Mouse (Mus musculus) forebrain, embryonic 16.5 days (tissue): ENCODE measurements at regions not wholly inside any gene's neighbourhood (a gene's known extent, or its start where the extent isn't known, plus 50 kb on each side); places are given as distances from the start of the nearest gene placed in this dataset.

Experiments used
- ATAC-seq: fragments of 200-750 bp; cut with Nextera tagmentation; 2 replicates; pipeline ENCODE4 v1.8.0; 2017; ENCODE audit warnings: mild to moderate bottlenecking, moderate library complexity
- H3K27ac ChIP-seq: fragments of 300-500 bp; sonication (generic); 2 replicates; pipeline ENCODE4 v1.5.1; 2014; ENCODE audit warnings: low read length, control low read depth
- H3K27me3 ChIP-seq: fragments of 300-500 bp; sonication (generic); replicated peaks from 2 replicates; pipeline ENCODE4 v1.6.1; 2014; ENCODE audit warnings: low read length; ENCODE audit not compliant: control insufficient read depth, insufficient read depth
- H3K36me3 ChIP-seq: fragments of 300-500 bp; sonication (generic); 2 replicates; pipeline ENCODE4 v1.6.1; 2014; ENCODE audit not compliant: control insufficient read depth, insufficient read depth
- H3K4me1 ChIP-seq: fragments of 300-500 bp; sonication (generic); replicated peaks from 2 replicates; pipeline ENCODE4 v1.6.1; 2014; ENCODE audit warnings: low read length; ENCODE audit not compliant: control insufficient read depth, insufficient read depth
- H3K4me2 ChIP-seq: fragments of 300-500 bp; sonication (generic); 2 replicates; pipeline ENCODE4 v1.6.1; 2014; ENCODE audit warnings: mild to moderate bottlenecking, low read length, control low read depth
- H3K4me3 ChIP-seq: fragments of 300-500 bp; sonication (generic); replicated peaks from 2 replicates; pipeline ENCODE4 v1.5.1; 2014; ENCODE audit warnings: mild to moderate bottlenecking, low read length, control low read depth
- H3K9ac ChIP-seq: fragments of 300-500 bp; sonication (generic); replicated peaks from 2 replicates; pipeline ENCODE4 v1.6.1; 2014; ENCODE audit warnings: low read depth, low read length, control low read depth
- H3K9me3 ChIP-seq: fragments of 300-500 bp; sonication (generic); 2 replicates; pipeline ENCODE4 v1.6.1; 2016; ENCODE audit warnings: low read length; ENCODE audit not compliant: control insufficient read depth
- WGBS: fragments of 180-500 bp; shearing (Covaris S2); extraction: QIAGEN DNeasy Blood & Tissue Kit; methylation state at CpG from one replicate; pipeline ENCODE4 v1.1.7; 2014; 5-methylcytosine and 5-hydroxymethylcytosine counted together

DNA sequence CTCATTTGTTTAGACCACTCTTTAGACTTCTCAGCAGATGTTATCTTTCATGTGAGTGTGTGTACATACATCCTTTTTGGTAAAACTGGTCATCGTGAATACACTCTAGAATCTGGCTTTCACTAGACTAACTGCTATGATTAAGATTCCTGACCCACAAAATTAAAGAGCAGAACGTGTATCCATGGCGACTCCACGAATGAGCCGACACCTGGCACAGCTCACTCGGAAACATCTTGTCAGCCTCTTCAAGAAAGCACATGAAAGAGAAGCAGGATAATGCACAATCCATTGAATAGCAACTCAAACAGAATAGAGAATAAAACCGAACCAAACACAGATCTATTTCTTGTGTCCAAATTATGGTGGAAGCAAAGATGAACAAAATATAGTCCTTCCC, 73.1 kb upstream of the Gnai1 start:
- no peak overlapping the region for H3K4me3 ChIP-seq
- no peak overlapping the region for H3K4me2 ChIP-seq
- no peaks in the 10 kb centered on the region for H3K9me3 ChIP-seq
- no peak overlapping the region for H3K9ac ChIP-seq
- 38% methylated on average over 7 of the region's 7 CpGs for WGBS
- no peak overlapping the region for H3K27ac ChIP-seq
- H3K36me3 ChIP-seq, result no peaks in the 10 kb centered on the region
- H3K27me3 ChIP-seq, result no peaks in the 10 kb centered on the region
- ATAC-seq, result no peak
- no peaks in the 10 kb centered on the region for H3K4me1 ChIP-seq

DNA sequence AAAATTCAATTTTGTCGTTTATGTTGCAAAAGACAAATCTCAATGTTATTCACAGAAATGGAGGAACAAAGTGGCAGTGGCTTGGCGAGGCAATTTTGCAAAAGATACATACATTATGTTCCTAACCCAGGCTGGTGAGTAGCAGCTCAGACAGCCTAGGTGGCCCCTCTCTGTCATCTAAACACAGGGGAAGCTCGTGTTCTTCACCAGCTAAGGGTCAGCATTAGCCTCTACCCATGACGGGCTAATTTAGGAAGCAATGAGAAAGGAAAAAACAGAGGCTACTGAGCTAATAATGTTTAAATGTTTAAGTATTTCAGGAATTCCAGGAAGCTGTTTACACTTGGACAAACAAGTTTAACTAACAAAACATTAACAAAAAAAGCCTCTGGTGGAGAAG, 64.9 kb upstream of the Gnai1 start:
- Histone ChIP-seq H3K27me3 (no peaks in the 10 kb centered on the region), H3K4me1 (no peaks in the 10 kb centered on the region), H3K4me2 (no peak overlapping the region), H3K36me3 (no peaks in the 10 kb centered on the region), H3K9ac (no peak overlapping the region), H3K27ac (no peak overlapping the region), H3K4me3 (no peak overlapping the region), H3K9me3 (no peaks in the 10 kb centered on the region)
- 55% methylated on average over 4 of the region's 4 CpGs for WGBS
- ATAC-seq, result no peak

DNA sequence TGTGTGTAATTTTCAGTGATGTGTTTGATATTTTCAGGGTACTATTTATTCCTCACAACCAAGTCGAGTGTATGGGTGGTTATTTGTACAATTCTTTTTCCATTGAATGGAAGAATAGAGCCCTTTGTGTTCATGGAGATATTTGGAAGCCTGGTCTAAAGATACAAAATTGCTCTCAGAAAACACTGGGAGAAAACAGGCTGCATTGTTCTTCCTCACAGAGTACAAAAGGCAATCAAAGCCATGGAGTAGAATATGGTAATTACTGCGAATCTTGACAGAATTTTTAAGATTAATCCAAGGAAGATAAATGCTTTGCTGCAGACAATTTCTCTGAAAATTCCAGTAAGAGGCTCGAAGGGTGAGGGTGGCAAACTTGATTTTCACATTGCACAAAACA, 54.7 kb upstream of the Gnai1 start:
- 37% methylated on average over 3 of the region's 3 CpGs for WGBS
- ATAC-seq, result peak; percentile 83

More for the DNA sequence above, 54.7 kb upstream of the Gnai1 start:
- Histone ChIP-seq H3K27me3 (no peaks in the 10 kb centered on the region), H3K36me3 (no peaks in the 10 kb centered on the region), H3K27ac (no peak overlapping the region), H3K4me3 (no peak overlapping the region), H3K4me2 (no peak overlapping the region), H3K9ac (no peak overlapping the region), H3K9me3 (no peaks in the 10 kb centered on the region), H3K4me1 (no peaks in the 10 kb centered on the region; the same call in 1 of the 2 replicates)
